Comparison of ENCODE assay signal across 8 mouse cellular contexts in genomic region chr2:5613651-5614307, GRCm38 (mm10).
DNase-seq lines count a peak whose midpoint lies in the region; ATAC-seq and TF ChIP-seq lines count a peak whose summit lies in the region.

No protein-coding gene starts in this region.

- H3K36me3 ChIP-seq in lung, postnatal 0 days (ENCODE audit: insufficient read depth, low read length): no peaks in the 10 kb centered on the region
- no peaks in the 10 kb centered on the region for H3K36me3 ChIP-seq in forebrain, embryonic 10.5 days (replicated peaks)
- H3K36me3 ChIP-seq in hindbrain, embryonic 12.5 days: no peaks in the 10 kb centered on the region
- no peaks in the 10 kb centered on the region for H3K36me3 ChIP-seq in liver, embryonic 16.5 days (ENCODE audit: control insufficient read depth, insufficient read depth)

- H3K4me1 ChIP-seq in lung, postnatal 0 days (ENCODE audit: insufficient read depth, low read depth, low read length): no peaks in the 10 kb centered on the region
- peaks cover 28% of the 10 kb centered on the region for H3K4me1 ChIP-seq in forebrain, embryonic 10.5 days
- peaks cover 13% of the 10 kb centered on the region for H3K4me1 ChIP-seq in hindbrain, embryonic 12.5 days
- H3K4me1 ChIP-seq in liver, embryonic 16.5 days (ENCODE audit: control insufficient read depth, low read depth, low read length): peaks cover 15% of the 10 kb centered on the region
- peaks cover 30% of the 10 kb centered on the region for H3K4me1 ChIP-seq in olfactory bulb, adult 2 months (ENCODE audit: control insufficient read depth, insufficient read depth, low read length)

- H3K4me2 ChIP-seq in lung, postnatal 0 days (replicated peaks; ENCODE audit: low read depth, low read length): no peak overlapping the region
- no peak overlapping the region for H3K4me2 ChIP-seq in hindbrain, embryonic 12.5 days (replicated peaks)
- 0 out of 2 replicates have a peak overlapping the region, but pooled peaks have one; percentile 14 for H3K4me2 ChIP-seq in liver, embryonic 16.5 days (ENCODE audit: low read depth, low read length)

- 0 out of 2 replicates have a peak overlapping the region, but pooled peaks have one; percentile 11 for H3K27ac ChIP-seq in lung, postnatal 0 days (ENCODE audit: low read length)
- H3K27ac ChIP-seq in forebrain, embryonic 10.5 days: peak overlapping the region; percentile 74
- H3K27ac ChIP-seq in hindbrain, embryonic 12.5 days: peak overlapping the region; percentile 40; the same call in 1 of the 2 replicates
- H3K27ac ChIP-seq in liver, embryonic 16.5 days (ENCODE audit: low read length): no peak overlapping the region
- H3K27ac ChIP-seq in olfactory bulb, adult 2 months (ENCODE audit: insufficient read depth, low read depth, low read length): 0 out of 2 replicates have a peak overlapping the region, but pooled peaks have one; percentile 19

- TF ChIP-seq EP300 in lung, postnatal 0 days (IDR thresholded peaks at IDR 0.05): no peak

- H3K9ac ChIP-seq in lung, postnatal 0 days (replicated peaks; ENCODE audit: low read depth): no peak overlapping the region
- H3K9ac ChIP-seq in hindbrain, embryonic 12.5 days: no peak overlapping the region
- H3K9ac ChIP-seq in liver, embryonic 16.5 days (ENCODE audit: low read depth, low read length): no peak overlapping the region

- TF ChIP-seq CTCF in lung, postnatal 0 days (IDR thresholded peaks at IDR 0.05): no peak
- no peak for TF ChIP-seq CTCF in olfactory bulb, adult 2 months (IDR thresholded peaks at IDR 0.05; ENCODE audit: insufficient read depth, low read depth, low read length)

- peak; percentile 54 for DNase-seq in lung, postnatal 0 days (ENCODE audit: low spot score)
- DNase-seq in lung, adult 18-20 months: no peak
- DNase-seq in forebrain, embryonic 10.5 days (ENCODE audit: extremely low spot score, low spot score): peak; percentile 26
- DNase-seq in right cerebral cortex, postnatal 25 days: no peak
- no peak for DNase-seq in urinary bladder, postnatal 4 days (ENCODE audit: low spot score in 2 of 2)

- no peaks in the 10 kb centered on the region for H3K9me3 ChIP-seq in lung, postnatal 0 days (ENCODE audit: low read length)
- no peaks in the 10 kb centered on the region for H3K9me3 ChIP-seq in forebrain, embryonic 10.5 days
- no peaks in the 10 kb centered on the region for H3K9me3 ChIP-seq in hindbrain, embryonic 12.5 days (replicated peaks)
- H3K9me3 ChIP-seq in liver, embryonic 16.5 days (replicated peaks; ENCODE audit: control insufficient read depth, low read length): no peaks in the 10 kb centered on the region

- WGBS in lung, postnatal 0 days: 26% methylated on average over 12 of the region's 12 CpGs
- 26% methylated on average over 12 of the region's 12 CpGs for WGBS in forebrain, embryonic 10.5 days
- 36% methylated on average over 12 of the region's 12 CpGs for WGBS in hindbrain, embryonic 12.5 days
- 33% methylated on average over 12 of the region's 12 CpGs for WGBS in liver, embryonic 16.5 days (ENCODE audit: insufficient replicate concordance)
- WGBS in olfactory bulb, adult 2 months: 41% methylated on average over 12 of the region's 12 CpGs

- no peak overlapping the region for H3K4me3 ChIP-seq in lung, postnatal 0 days (ENCODE audit: low read depth, low read length)
- no peak overlapping the region for H3K4me3 ChIP-seq in forebrain, embryonic 10.5 days
- H3K4me3 ChIP-seq in hindbrain, embryonic 12.5 days: no peak overlapping the region
- no peak overlapping the region for H3K4me3 ChIP-seq in liver, embryonic 16.5 days (ENCODE audit: low read depth, low read length)
- H3K4me3 ChIP-seq in olfactory bulb, adult 2 months (ENCODE audit: insufficient read depth, low read depth, low read length): no peak overlapping the region

- TF ChIP-seq POLR2A in olfactory bulb, adult 2 months (IDR thresholded peaks at IDR 0.05; ENCODE audit: insufficient read depth, low read depth, low read length): no peak

- peak; percentile 71 for ATAC-seq in lung, postnatal 0 days
- ATAC-seq in hindbrain, embryonic 12.5 days (ENCODE audit: low FRiP score): peak; percentile 54; the same call in 1 of the 2 replicates
- ATAC-seq in liver, embryonic 16.5 days (ENCODE audit: low read depth): 0 out of 2 replicates have a peak, but pooled peaks have one; percentile 17

- H3K27me3 ChIP-seq in lung, postnatal 0 days (replicated peaks; ENCODE audit: insufficient read depth, low read length): no peaks in the 10 kb centered on the region
- no peaks in the 10 kb centered on the region; the same call in 1 of the 2 replicates for H3K27me3 ChIP-seq in forebrain, embryonic 10.5 days (ENCODE audit: poor library complexity, severe bottlenecking)
- no peaks in the 10 kb centered on the region for H3K27me3 ChIP-seq in hindbrain, embryonic 12.5 days
- H3K27me3 ChIP-seq in liver, embryonic 16.5 days (ENCODE audit: control insufficient read depth, insufficient read depth, low read depth, low read length): no peaks in the 10 kb centered on the region

Comparison
In these comparisons a context has a peak if more than half of its experiments do, and no peak if none do; other contexts are left out.
1. DNase-seq: peak in lung, postnatal 0 days (single experiment) and forebrain, embryonic 10.5 days (single experiment); none in lung, adult 18-20 months (0 of 2), right cerebral cortex, postnatal 25 days (single experiment) and urinary bladder, postnatal 4 days (0 of 2).
2. ATAC-seq: peak in every context shown above with its lines; median percentile 71 in lung, postnatal 0 days; 54 in hindbrain, embryonic 12.5 days; 17 in liver, embryonic 16.5 days.